Mouse (Mus musculus) heart, postnatal 0 days (tissue): ENCODE measurements around the gene Lpar6. TPM values are rescaled to one million over a fixed set of nuclear protein-coding genes. Genes with fewer than 3 reads are reported as not detected.
A peak's percentile ranks its signal among the peaks of the same experiment; 100 is the strongest.

Experiments
- ATAC-seq: fragments of 200-750 bp; cut with Nextera tagmentation; 2 replicates; pipeline ENCODE4 v1.8.0; 2017; ENCODE audit warnings: low read depth, moderate number of reproducible peaks, moderate library complexity; ENCODE audit not compliant: insufficient read depth
- DNase-seq: peaks from one replicate; pipeline ENCODE4 v3.0.0-alpha.2; 2016; ENCODE audit warnings: low spot score
- H3K27ac ChIP-seq: fragments of 300-500 bp; sonication (generic); 2 replicates; pipeline ENCODE4 v1.5.1; 2014; ENCODE audit warnings: low read depth, mild to moderate bottlenecking
- H3K27me3 ChIP-seq: fragments of 300-500 bp; sonication (generic); 2 replicates; pipeline ENCODE4 v1.6.1; 2014; ENCODE audit warnings: low read length, mixed read lengths; ENCODE audit not compliant: control insufficient read depth, insufficient read depth
- H3K36me3 ChIP-seq: fragments of 300-500 bp; sonication (generic); replicated peaks from 2 replicates; pipeline ENCODE4 v1.6.1; 2014; ENCODE audit warnings: low read length, mixed read lengths; ENCODE audit not compliant: control insufficient read depth, insufficient read depth
- H3K4me1 ChIP-seq: fragments of 300-500 bp; sonication (generic); 2 replicates; pipeline ENCODE4 v1.6.1; 2014; ENCODE audit warnings: antibody characterized with exemption; ENCODE audit not compliant: control insufficient read depth, insufficient read depth
- H3K4me2 ChIP-seq: fragments of 300-500 bp; sonication (generic); 2 replicates; pipeline ENCODE4 v1.6.1; 2014; ENCODE audit warnings: low read depth, mild to moderate bottlenecking, low read length, moderate library complexity
- H3K4me3 ChIP-seq: fragments of 300-500 bp; sonication (generic); 2 replicates; pipeline ENCODE4 v1.5.1; 2014; ENCODE audit warnings: low read depth, low read length
- H3K9ac ChIP-seq: fragments of 300-500 bp; sonication (generic); replicated peaks from 2 replicates; pipeline ENCODE4 v1.6.1; 2014; ENCODE audit warnings: low read depth, low read length, mixed read lengths
- H3K9me3 ChIP-seq: fragments of 300-500 bp; sonication (generic); replicated peaks from 2 replicates; pipeline ENCODE4 v1.6.1; 2016; ENCODE audit warnings: low read length; ENCODE audit not compliant: control insufficient read depth
- CTCF ChIP-seq: IDR thresholded peaks from 2 replicates; pipeline ENCODE4 v1.5.1; 2016; ENCODE audit warnings: antibody characterized with exemption, control low read depth, low read depth
- EP300 ChIP-seq: IDR thresholded peaks from 2 replicates; pipeline ENCODE4 v1.6.1; 2016; ENCODE audit warnings: antibody characterized with exemption, low read depth
- WGBS: fragments of 180-500 bp; shearing (Covaris S2); extraction: QIAGEN DNeasy Blood & Tissue Kit; methylation state at CpG from one replicate; pipeline ENCODE4 v1.1.7; 2014; 5-methylcytosine and 5-hydroxymethylcytosine counted together
- polyA plus RNA-seq: library from polyadenylated mRNA; unstranded; fragments of >200 nt; fragmentation: Nextera tagmentation; extraction: Ambion mirVana; gene quantifications from 2 replicates; pipeline ENCODE4 v1.2.1, GENCODE M21; 2015
- total RNA-seq: library from RNA; depleted of rRNA; stranded (reverse); fragments of >200 nt; gene quantifications from 2 replicates; pipeline ENCODE4 v1.2.3, GENCODE M21; 2014; ENCODE audit warnings: low replicate concordance

The Lpar6 gene
- total and polyA plus RNA-seq, 2 experiments from 2014 or later: 6.6 to 7.2 TPM

GRCm38 (mm10) chr14:73255426-73255970 lies 17.8 kb downstream of the Lpar6 start:
- no peak for ATAC-seq

GRCm38 (mm10) chr14:73257348-73257747 lies 19.7 kb downstream of the Lpar6 start:
- Histone ChIP-seq H3K9ac (no peak overlapping the region), H3K36me3 (peaks cover 8% of the 10 kb centered on the region), H3K9me3 (no peaks in the 10 kb centered on the region), H3K27me3 (no peaks in the 10 kb centered on the region), H3K4me3 (no peak overlapping the region), H3K27ac (no peak overlapping the region), H3K4me1 (no peaks in the 10 kb centered on the region), H3K4me2 (no peak overlapping the region)
- TF ChIP-seq EP300 (no peak), CTCF (no peak)
- ATAC-seq (no peak), DNase-seq (no peak)
- WGBS: 66% methylated on average over 7 of the region's 7 CpGs

More at GRCm38 (mm10) chr14:73255426-73255970, 17.8 kb downstream of the Lpar6 start:
- Histone ChIP-seq H3K9ac (no peak overlapping the region), H3K27ac (peak overlapping the region; percentile 51; the same call in 1 of the 2 replicates), H3K4me3 (no peak overlapping the region), H3K36me3 (no peaks in the 10 kb centered on the region), H3K4me1 (no peaks in the 10 kb centered on the region), H3K27me3 (no peaks in the 10 kb centered on the region), H3K4me2 (no peak overlapping the region), H3K9me3 (no peaks in the 10 kb centered on the region)
- 51% methylated on average over 3 of the region's 3 CpGs for WGBS
- TF ChIP-seq EP300: no peak
- no peak for TF ChIP-seq CTCF
- no peak for DNase-seq

- H3K36me3 ChIP-seq: peaks cover 12% of the 10 kb centered on the region
- no peaks in the 10 kb centered on the region for H3K27me3 ChIP-seq
- no peak overlapping the region for H3K4me2 ChIP-seq
- ATAC-seq (no peak), DNase-seq (no peak)
- no peaks in the 10 kb centered on the region for H3K4me1 ChIP-seq
- H3K27ac ChIP-seq: no peak overlapping the region
- 56% methylated on average over 4 of the region's 4 CpGs for WGBS
- no peak overlapping the region for H3K4me3 ChIP-seq
- H3K9ac ChIP-seq: no peak overlapping the region
- H3K9me3 ChIP-seq: no peaks in the 10 kb centered on the region
- no peak for TF ChIP-seq CTCF
- no peak for TF ChIP-seq EP300
Measured at GRCm38 (mm10) chr14:73258181-73258580, 20.5 kb downstream of the Lpar6 start.

- TF ChIP-seq EP300: no peak
- TF ChIP-seq CTCF: no peak
- DNase-seq (no peak), ATAC-seq (no peak)
- WGBS: 91% methylated on average over 9 of the region's 9 CpGs
- Histone ChIP-seq H3K4me2 (no peak overlapping the region), H3K4me1 (no peaks in the 10 kb centered on the region), H3K9me3 (no peaks in the 10 kb centered on the region; the same call in 1 of the 2 replicates), H3K9ac (no peak overlapping the region), H3K27me3 (no peaks in the 10 kb centered on the region), H3K4me3 (no peak overlapping the region), H3K36me3 (peaks cover 23% of the 10 kb centered on the region), H3K27ac (no peak overlapping the region)
Measured at GRCm38 (mm10) chr14:73262210-73262609, 24.5 kb downstream of the Lpar6 start.

- TF ChIP-seq EP300 (no peak), CTCF (no peak)
- peaks cover 25% of the 10 kb centered on the region for H3K36me3 ChIP-seq
- no peaks in the 10 kb centered on the region for H3K27me3 ChIP-seq
- H3K4me3 ChIP-seq: no peak overlapping the region
- no peak overlapping the region for H3K9ac ChIP-seq
- DNase-seq (no peak), ATAC-seq (no peak)
- no peak overlapping the region for H3K27ac ChIP-seq
- 79% methylated on average over 3 of the region's 3 CpGs for WGBS
- no peaks in the 10 kb centered on the region for H3K4me1 ChIP-seq
- no peak overlapping the region for H3K4me2 ChIP-seq
- no peaks in the 10 kb centered on the region; the same call in 1 of the 2 replicates for H3K9me3 ChIP-seq
Measured at GRCm38 (mm10) chr14:73266166-73266565, 28.5 kb downstream of the Lpar6 start.

- TF ChIP-seq EP300 (no peak), CTCF (no peak)
- H3K27me3 ChIP-seq: no peaks in the 10 kb centered on the region
Measured at GRCm38 (mm10) chr14:73271807-73272206, 34.1 kb downstream of the Lpar6 start.

More at GRCm38 (mm10) chr14:73271807-73272206, 34.1 kb downstream of the Lpar6 start:
- H3K36me3 ChIP-seq: peaks cover 14% of the 10 kb centered on the region; the same call in 1 of the 2 replicates
- no peak overlapping the region for H3K9ac ChIP-seq
- WGBS: 81% methylated on average over 5 of the region's 5 CpGs
- no peaks in the 10 kb centered on the region for H3K9me3 ChIP-seq
- no peaks in the 10 kb centered on the region for H3K4me1 ChIP-seq
- H3K4me2 ChIP-seq: no peak overlapping the region
- H3K4me3 ChIP-seq: no peak overlapping the region
- DNase-seq (no peak), ATAC-seq (no peak)
- H3K27ac ChIP-seq: no peak overlapping the region
